ENCODE assay signal across 10 mouse cellular contexts in genomic region chr19:55969929-55970531, GRCm38 (mm10).
DNase-seq lines count a peak whose midpoint lies in the region; ATAC-seq lines count a peak whose summit lies in the region.
"Had no signal": no experiment of that assay in that cellular context is flagged by ENCODE, and none has a peak within 500 bp of the region (broad histone marks: within the 10 kb centered on the region; RNA-seq: fewer than 3 reads in every experiment).

No protein-coding gene starts in this region.

- H3K27ac ChIP-seq in hindbrain, embryonic 11.5 days (ENCODE audit: low read depth, low read length): no peak overlapping the region
- H3K27ac ChIP-seq in hindbrain, embryonic 16.5 days (ENCODE audit: low read depth, low read length): no peak overlapping the region
- peak overlapping the region; percentile 20; the same call in 1 of the 2 replicates for H3K27ac ChIP-seq in midbrain, embryonic 12.5 days (replicated peaks)
- H3K27ac ChIP-seq: limb, embryonic 12.5 days had no signal

- WGBS in hindbrain, embryonic 11.5 days: 19% methylated on average over 14 of the region's 14 CpGs
- WGBS in hindbrain, embryonic 16.5 days: 14% methylated on average over 14 of the region's 14 CpGs
- WGBS in midbrain, embryonic 12.5 days: 15% methylated on average over 14 of the region's 14 CpGs

- no peak for ATAC-seq in hindbrain, embryonic 11.5 days (ENCODE audit: low FRiP score)
- no peak; the same call in 1 of the 2 replicates for ATAC-seq in hindbrain, embryonic 16.5 days
- ATAC-seq in midbrain, embryonic 12.5 days (ENCODE audit: low FRiP score, low read depth): peak; percentile 16; the same call in 1 of the 2 replicates

- no peak overlapping the region for H3K4me3 ChIP-seq in hindbrain, embryonic 11.5 days (ENCODE audit: low read depth, low read length)
- no peak overlapping the region for H3K4me3 ChIP-seq in hindbrain, embryonic 16.5 days (ENCODE audit: low read length)
- H3K4me3 ChIP-seq in midbrain, embryonic 12.5 days: no peak overlapping the region
- H3K4me3 ChIP-seq: limb, embryonic 12.5 days had no signal

- H3K4me1 ChIP-seq in hindbrain, embryonic 11.5 days (replicated peaks; ENCODE audit: control insufficient read depth, insufficient read depth, low read length): 0 out of 2 replicates have a peak, but pooled peaks cover 6% of the 10 kb centered on the region
- H3K4me1 ChIP-seq in hindbrain, embryonic 16.5 days (ENCODE audit: control insufficient read depth, insufficient read depth, low read depth, low read length): peaks cover 7% of the 10 kb centered on the region
- peaks cover 16% of the 10 kb centered on the region for H3K4me1 ChIP-seq in midbrain, embryonic 12.5 days

- no peaks in the 10 kb centered on the region for H3K36me3 ChIP-seq in hindbrain, embryonic 11.5 days (ENCODE audit: control insufficient read depth, insufficient read depth, low read length)
- H3K36me3 ChIP-seq in hindbrain, embryonic 16.5 days (ENCODE audit: control insufficient read depth, insufficient read depth, low read length): no peaks in the 10 kb centered on the region
- no peaks in the 10 kb centered on the region for H3K36me3 ChIP-seq in midbrain, embryonic 12.5 days
- H3K36me3 ChIP-seq: limb, embryonic 12.5 days had no signal

- H3K27me3 ChIP-seq in hindbrain, embryonic 11.5 days (ENCODE audit: control insufficient read depth, insufficient read depth, low read length): 0 out of 2 replicates have a peak, but pooled peaks cover 2% of the 10 kb centered on the region
- H3K27me3 ChIP-seq in hindbrain, embryonic 16.5 days (replicated peaks; ENCODE audit: control insufficient read depth, insufficient read depth, low read length): no peaks in the 10 kb centered on the region
- peaks cover 10% of the 10 kb centered on the region; the same call in 1 of the 2 replicates for H3K27me3 ChIP-seq in midbrain, embryonic 12.5 days
- H3K27me3 ChIP-seq: limb, embryonic 12.5 days had no signal

- H3K9ac ChIP-seq in hindbrain, embryonic 11.5 days (ENCODE audit: low read depth, low read length): no peak overlapping the region; the same call in 1 of the 2 replicates
- no peak overlapping the region; the same call in 1 of the 2 replicates for H3K9ac ChIP-seq in hindbrain, embryonic 16.5 days (ENCODE audit: low read depth, low read length)
- no peak overlapping the region for H3K9ac ChIP-seq in midbrain, embryonic 12.5 days (replicated peaks)
- H3K9ac ChIP-seq: limb, embryonic 12.5 days had no signal

- DNase-seq in hindbrain, embryonic 11.5 days (ENCODE audit: low spot score): peak; percentile 31
- peak; percentile 13 for DNase-seq in R1 (ENCODE audit: low read depth, low spot score)
- DNase-seq in forelimb bud, embryonic 11.5 days (ENCODE audit: low read depth, low spot score): peak; percentile 16
- no peak for DNase-seq in cerebellum, adult 9-11 months
- no peak for DNase-seq in cerebellum, adult 11 months
- DNase-seq in urinary bladder, postnatal 25 days (ENCODE audit: low spot score): no peak
- DNase-seq: heart, postnatal 4 days had no signal

- H3K4me2 ChIP-seq in hindbrain, embryonic 11.5 days (replicated peaks; ENCODE audit: low read depth, low read length): no peak overlapping the region
- H3K4me2 ChIP-seq in hindbrain, embryonic 16.5 days (ENCODE audit: low read length): no peak overlapping the region
- H3K4me2 ChIP-seq in midbrain, embryonic 12.5 days (replicated peaks): no peak overlapping the region
- H3K4me2 ChIP-seq: limb, embryonic 12.5 days had no signal

- H3K9me3 ChIP-seq in hindbrain, embryonic 11.5 days (ENCODE audit: control insufficient read depth, low read length): no peaks in the 10 kb centered on the region
- H3K9me3 ChIP-seq in hindbrain, embryonic 16.5 days (ENCODE audit: control insufficient read depth, low read length): no peaks in the 10 kb centered on the region
- H3K9me3 ChIP-seq in midbrain, embryonic 12.5 days: no peaks in the 10 kb centered on the region
- H3K9me3 ChIP-seq: limb, embryonic 12.5 days had no signal

Comparison
In these comparisons a context has a peak if more than half of its experiments do, and no peak if none do; other contexts are left out.
1. DNase-seq: peak in hindbrain, embryonic 11.5 days (single experiment), R1 (single experiment) and forelimb bud, embryonic 11.5 days (single experiment); none in cerebellum, adult 9-11 months (single experiment), cerebellum, adult 11 months (single experiment) and urinary bladder, postnatal 25 days (single experiment).